Mouse (Mus musculus): ENCODE measurements at regions not wholly inside any gene's neighbourhood (a gene's known extent, or its start where the extent isn't known, plus 50 kb on each side); places are given as distances from the start of the nearest gene placed in this dataset.
"Not testable (repeated sequence)": the region's sequence is repeated elsewhere in the genome, so short reads cannot be mapped to it uniquely, and the experiment has no call there.

DNA sequence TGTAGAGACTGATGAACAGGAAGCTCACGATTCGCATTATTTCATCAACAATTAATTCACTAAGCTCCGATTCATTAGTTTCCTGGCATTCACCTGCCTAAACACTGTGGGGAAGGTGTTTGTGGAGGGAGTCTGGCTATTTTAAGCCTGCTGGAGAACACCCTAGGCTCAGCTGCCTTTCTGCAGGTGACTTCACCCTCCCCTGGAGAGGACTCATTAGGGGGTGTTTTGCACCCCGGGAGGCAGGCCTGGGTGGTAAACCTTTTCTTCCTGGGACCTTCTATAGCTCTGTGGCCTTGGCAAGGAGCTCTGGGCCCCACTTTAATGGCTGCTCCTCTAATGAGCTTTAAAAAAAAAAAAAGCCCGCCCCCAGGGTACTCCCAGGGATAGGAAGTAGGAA is 55.4 kb upstream of the Bnc1 start:
- no peak for DNase-seq (ENCODE audit: low spot score in 2 of 2)

DNA sequence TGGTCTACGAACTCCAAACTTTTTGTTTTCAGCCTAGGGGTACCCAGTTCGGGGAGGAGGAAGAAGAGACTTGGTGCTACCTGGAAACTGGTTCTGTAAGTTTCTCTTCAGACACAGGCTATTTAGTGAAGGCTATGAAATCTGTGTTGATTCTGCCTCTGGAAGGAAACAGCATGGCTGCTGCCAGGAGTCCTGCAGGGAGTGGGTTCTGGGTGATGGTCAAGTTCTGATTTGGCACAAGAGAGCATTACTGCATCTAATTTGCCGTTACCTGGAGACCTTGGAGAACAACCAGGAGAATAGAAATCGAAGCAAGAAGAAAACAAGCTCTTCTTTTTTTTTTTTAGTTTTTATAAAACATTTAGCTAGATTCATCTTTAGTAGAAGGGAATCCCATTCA is 61.3 kb upstream of the Bnc1 start:
- no peak for DNase-seq (ENCODE audit: low spot score in 2 of 2)

DNA sequence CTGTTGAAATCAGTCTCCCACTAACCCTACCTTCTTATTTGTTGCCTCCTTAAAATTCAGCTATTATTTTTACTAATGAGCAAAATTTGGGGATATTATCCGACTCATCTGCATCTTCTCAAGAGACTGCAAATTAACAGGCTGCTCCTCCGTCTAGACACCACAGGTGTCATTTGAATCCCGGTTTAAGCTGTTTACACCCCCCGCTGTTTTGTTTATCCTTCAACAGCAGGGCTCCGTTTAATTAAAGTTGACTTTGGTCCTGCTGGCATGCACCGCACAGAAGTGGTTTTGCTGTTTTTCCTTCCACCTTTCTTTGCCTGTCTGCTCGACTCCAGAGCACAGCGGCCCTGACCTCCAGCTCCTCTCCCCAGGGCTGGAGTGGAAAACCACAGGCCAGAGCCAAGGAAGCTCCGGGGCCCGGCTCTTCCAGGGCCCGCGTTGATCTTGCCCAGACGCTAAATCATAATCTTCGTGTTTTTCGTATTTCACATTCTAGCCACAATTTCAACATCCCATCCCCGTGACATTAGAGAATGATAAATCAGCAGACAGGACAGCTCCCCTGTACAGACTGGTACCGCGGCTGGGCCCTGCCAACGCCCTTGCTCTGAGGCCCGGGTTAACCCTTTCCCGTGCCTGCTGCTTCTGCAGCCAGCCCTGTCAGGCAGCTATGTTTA is 64.6 kb upstream of the Bnc1 start:
- no peak for DNase-seq (ENCODE audit: low spot score in 2 of 2)

DNA sequence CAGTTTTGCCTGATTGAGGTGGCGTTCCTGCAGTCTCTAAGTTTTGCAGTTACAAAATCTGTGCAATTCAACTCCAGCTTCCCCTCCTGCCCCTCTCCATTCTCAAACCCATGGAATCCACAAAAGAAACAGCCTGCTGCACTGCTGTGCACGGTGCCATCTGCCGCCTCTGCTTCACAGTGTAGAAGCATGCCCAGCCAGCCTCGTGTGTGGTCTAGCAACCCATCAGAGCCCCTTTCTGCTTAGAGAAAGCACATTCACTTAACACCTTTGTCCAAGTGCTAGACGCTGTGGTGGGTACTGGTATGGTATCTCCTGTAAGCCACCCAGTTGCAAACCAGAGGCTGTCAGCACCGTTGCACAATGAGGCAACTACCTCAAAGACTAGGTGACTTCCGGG is 71.3 kb upstream of the Bnc1 start:
- DNase-seq (ENCODE audit: low spot score in 2 of 2) = peak in 1 of 2 experiments; percentile 13

DNA sequence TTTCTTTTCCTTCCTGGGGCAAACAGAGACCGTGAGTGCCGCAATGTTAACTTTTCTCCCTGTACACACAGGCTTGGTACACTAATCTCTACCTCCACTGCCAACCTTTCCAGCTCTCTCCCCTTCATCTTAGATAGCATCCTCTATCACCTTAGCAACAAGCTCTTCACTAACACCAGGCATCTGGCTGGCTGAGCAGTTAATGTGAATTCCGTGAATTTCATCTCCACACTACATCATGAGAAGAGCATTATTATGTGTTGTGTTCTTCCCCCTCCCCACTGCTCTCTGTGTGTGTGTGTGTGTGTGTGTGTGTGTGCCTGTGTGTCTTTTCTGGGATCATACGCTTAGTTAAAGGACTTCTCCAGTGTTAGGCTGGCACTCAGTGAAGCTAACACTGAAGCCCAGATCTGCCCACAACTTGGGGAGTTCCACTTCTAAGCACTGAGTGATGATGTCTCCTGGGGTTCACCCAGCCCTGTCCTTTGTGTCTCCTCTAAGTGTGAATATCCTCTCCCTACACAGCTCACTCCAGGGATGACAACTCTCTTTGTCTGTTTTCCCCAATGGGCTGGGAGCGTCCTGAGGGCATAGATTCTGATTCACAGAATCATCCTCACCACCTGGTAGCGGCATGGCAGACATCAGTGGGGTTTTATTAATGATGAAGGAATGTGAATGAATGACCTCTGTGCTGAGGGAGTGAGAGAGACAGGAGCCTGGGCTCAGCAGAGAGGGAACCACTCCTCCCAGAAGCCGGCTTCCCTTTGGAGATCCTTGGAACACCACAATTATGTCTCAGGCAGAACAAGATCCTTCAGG is 77.7 kb upstream of the Bnc1 start:
- DNase-seq (ENCODE audit: low spot score in 2 of 2) = no peak

DNA sequence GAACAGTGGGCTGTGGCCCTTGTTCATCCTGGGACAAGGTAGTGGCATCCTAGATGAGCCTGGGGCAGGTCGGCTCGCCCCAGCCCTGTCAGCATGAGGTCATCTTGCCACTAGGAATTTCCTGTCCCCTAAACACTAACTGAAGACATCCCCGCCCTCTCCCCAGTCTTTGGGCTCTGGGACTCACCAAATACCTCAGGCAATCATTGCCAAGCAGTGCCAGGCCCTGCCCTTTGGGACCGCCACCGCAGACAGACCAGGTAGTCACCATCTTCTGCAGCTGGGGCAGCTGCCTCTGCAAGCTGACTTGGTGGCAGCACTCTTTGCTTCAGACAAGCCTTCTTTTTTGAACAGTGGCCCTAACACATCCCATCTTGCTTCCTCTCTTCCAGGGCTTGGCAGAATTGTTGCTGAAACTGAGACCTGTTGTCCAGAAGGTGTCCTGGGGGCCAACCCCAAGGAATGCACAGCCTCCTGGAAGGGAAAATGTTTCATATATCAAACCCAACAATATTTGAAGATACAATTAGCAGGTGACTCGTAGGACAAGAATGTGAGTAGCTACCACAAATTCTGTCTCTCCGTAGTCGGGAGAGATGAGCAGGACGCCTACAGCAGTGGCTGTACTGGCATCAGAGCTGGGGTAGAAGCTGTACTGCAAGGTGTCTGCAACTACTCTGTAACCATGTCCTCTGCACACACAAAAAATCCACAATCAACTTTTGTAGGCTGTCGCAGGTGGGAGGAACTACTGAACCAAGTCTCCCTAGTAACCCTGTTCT is 79.0 kb upstream of the Bnc1 start:
- no peak for DNase-seq (ENCODE audit: low spot score in 2 of 2)

DNA sequence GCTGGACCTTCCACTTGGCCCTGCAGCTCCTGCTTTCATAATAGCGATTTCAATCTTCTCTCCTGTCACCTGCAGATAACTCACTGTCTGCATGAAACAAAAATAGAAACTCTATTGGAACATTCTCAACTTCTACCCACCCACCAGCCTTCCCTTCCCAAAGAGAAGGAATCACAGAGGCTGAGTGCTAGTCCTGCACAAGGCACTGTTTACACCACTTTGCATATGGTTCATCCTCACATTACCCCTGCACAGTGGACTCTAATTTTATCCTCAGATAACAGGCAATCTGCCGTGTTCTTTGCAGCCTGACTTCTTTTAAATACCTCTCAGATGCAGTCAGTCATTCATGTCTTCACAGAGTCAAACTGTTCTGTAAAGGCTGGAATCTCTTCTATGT is 83.3 kb upstream of the Bnc1 start:
- peak in 1 of 2 experiments; percentile 17 for DNase-seq (ENCODE audit: low spot score in 2 of 2)

DNA sequence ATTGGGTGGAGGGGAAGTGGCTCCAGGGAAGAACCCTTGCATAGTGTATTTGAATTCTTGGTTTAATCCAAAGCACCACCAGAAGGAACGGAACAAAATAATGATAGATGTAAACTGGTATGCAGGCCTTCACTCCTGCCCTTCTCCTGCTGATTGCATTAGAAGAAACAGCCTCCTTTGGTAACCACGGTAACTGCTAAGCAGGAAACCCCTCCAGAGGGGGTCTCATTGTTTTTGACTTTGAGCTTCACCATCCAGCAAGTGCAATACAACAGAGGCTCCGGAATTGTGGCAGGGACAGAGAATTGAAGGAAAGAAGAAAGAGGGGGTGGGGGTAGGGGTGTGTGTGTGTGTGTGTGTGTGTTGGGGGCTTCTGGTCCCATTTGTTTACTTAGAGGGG is 89.8 kb upstream of the Bnc1 start:
- DNase-seq (ENCODE audit: low spot score in 2 of 2) = no peak

DNA sequence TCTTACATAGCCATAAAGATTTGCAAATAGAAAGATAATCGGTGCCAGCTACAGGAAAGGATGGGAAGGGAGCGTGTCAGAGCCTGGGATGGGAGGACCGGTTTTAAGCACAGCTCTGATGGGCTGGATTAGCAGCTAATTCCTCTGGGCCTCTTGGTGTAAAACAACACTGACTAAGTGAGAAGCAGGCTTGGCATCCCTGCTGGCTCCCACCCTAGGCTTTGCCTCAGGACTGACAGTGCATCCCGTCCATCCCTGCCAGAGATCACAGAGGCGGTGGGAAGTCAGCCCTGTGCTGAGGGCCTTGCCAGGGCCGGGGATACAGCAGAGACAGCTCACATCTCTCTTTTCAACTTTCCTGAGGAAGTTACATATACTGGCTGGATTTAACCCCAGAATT is 90.8 kb upstream of the Sh3gl3 start:
- no peak for DNase-seq (ENCODE audit: low spot score in 2 of 2)

DNA sequence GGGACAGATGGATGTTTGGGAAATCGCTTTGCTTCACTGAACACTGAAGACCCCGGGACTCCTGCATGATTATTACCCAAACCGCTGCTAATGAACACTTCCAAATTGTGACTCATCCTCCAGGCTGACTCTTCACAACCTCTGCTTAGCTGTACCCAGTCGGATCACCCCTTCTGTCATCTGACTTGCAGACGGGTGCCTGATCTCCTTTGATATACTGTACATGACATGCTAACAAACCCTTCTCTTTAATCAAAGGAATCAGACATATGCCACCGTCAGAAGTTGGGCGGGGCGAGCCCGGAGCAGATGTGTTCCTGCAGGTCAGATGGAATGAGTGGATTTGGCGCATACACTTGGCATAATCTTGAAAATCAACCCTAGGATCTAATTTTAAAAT is 89.2 kb upstream of the Sh3gl3 start:
- DNase-seq (ENCODE audit: low spot score in 2 of 2) = no peak

DNA sequence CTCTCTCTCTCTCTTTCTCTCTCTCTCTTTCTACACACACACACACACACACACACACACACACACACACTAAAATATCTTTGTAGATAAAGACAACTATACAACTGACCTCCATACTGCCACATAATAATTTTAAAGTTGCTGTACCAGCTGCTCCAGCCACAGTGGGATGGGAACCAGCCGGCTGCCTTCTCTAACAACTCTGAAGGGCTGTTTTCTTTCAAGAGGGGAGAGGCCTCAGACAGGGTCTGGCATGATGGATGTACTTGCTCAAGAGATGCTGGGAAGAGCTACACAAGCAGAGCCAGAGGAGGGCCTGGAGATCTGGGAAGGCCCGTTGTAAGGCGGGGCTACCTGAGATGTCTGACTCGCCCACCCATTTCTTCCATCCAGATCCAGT is 88.4 kb upstream of the Sh3gl3 start:
- no peak for DNase-seq (ENCODE audit: low spot score in 2 of 2)

DNA sequence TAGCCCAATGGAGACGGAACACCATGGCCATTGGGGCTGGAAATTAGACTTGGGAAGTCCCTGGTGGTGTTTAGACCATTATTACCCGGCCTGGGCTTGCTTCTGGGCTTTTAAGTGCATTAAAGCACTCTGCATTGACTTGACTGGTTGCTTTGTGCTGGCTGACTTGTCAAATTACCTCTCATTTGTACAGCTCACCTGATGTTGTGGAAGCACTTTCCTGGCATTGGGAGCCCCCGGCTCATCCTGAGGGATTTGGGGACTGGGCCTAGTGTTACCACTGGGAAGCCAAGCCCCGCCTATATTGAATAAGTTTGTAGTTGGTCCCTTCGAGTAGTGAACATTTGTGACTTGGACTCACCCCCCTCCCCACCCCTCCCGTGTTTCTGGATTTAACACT is 75.5 kb upstream of the Sh3gl3 start:
- DNase-seq (ENCODE audit: low spot score in 2 of 2) = no peak

DNA sequence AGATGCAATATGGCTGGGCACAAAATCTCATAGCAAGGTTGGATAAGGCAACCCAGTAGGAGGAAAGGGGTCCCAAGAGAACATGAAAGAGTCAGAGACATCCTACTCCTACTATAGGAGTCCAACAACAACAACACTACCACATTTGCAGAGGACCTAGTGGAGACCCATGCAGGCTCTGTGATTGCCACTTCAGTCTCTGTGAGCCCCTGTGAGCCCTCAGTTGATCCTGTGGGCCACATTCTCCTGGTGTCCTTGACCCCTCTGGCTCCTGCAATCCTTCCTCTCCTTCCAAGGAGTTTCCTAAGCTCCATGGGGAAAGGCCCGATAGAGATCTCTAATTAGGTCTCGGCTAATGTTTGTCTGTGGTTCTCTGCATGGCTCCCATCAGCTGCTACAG is 72.3 kb upstream of the Sh3gl3 start:
- DNase-seq (ENCODE audit: low spot score in 2 of 2) = no peak

DNA sequence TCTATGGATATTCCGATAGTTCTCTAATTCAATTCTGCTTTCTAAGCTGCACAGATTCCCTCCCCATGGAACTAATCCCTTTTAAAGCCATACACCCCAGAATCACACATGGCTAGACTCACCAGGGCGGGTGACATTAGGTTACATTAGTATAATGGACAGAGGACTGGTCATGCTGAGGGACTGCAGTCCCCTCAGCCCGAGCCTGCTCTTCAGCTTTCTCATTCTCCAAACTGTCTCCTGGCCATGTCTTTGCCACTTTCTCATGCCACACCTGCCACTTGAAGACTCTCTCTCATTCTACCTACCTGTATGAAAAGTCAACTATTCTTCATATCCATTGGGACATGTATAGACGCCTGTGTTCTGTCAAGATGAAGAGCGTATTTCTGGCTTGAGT is 68.0 kb upstream of the Sh3gl3 start:
- no peak for DNase-seq (ENCODE audit: low spot score in 2 of 2)

DNA sequence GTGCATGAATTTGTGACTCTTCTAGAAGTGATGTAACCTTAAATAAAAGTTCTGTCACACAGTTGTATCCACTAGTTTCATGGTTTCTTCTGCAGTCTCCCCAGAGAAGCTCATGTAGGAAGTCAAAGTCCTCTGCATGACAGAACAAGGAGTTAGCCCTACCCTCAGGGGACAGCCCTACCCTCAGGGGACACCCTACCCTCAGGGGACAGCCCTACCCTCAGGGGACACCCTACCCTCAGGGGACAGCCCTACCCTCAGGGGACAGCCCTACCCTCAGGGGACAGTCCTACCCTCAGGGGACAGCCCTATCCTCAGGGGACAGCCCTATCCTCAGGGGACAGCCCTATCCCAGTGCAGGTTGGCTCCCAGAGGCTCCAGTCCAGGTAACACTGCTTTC is 64.5 kb upstream of the Sh3gl3 start:
- DNase-seq (ENCODE audit: low spot score in 2 of 2) = not testable (repeated sequence)

DNA sequence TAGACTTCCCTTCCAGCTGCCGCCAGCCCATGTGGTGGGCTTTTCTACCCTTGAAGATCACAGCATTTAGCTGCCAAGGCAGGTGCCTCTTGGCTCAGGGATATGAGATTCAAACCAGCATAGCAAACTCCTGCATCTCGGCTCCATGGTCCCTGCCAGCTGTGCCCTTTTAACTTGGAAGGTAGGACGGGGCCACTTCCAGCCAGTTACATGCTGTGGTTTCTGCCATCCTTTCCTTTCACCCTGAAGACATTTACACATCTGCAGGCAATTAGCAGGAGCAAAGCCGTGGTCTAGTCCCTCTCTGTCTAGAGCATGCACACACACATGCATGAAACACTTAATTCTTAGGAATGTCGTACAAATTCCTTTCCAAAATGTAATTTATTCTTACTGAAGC is 64.1 kb upstream of the Sh3gl3 start:
- DNase-seq (ENCODE audit: low spot score in 2 of 2) = no peak

DNA sequence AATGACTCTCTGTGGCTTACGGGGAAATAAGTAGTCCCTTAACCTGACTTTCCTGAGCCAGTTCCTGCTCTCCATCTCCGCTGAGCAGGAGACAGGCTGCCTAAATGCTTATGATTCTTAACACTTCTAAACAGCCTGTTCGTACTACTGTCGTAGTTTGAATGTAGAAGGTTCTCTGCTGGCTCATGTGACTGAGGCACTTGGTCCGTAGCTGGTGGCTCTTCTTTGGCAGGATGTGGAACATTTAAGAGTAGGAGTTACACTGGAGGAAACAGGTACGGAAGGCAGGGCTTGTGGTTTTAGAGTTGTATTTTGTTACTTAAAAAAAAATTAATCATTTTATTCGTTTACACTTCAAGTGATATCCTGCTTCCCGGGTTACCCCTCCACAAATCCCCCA is 63.7 kb upstream of the Sh3gl3 start:
- DNase-seq (ENCODE audit: low spot score in 2 of 2) = no peak

DNA sequence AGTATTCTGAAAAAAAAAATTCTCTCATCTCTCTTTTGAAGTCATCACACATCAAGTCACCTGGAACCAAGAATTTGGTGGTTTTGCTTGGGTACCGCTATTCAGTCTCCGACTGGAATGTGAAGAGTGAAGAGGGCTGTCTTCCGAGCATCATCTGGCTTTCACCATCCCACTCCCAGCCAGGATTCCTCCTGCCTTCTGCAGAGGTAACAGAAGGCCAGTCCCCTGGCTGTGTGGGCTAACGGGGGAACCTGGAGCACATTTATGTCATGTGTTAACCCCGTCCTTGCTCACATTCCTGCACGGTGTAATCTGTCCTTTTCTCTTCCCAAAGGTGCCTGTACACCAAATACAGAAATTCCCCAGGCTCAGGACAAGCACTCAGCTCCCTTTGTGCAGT is 61.6 kb upstream of the Sh3gl3 start:
- no peak for DNase-seq (ENCODE audit: low spot score in 2 of 2)

DNA sequence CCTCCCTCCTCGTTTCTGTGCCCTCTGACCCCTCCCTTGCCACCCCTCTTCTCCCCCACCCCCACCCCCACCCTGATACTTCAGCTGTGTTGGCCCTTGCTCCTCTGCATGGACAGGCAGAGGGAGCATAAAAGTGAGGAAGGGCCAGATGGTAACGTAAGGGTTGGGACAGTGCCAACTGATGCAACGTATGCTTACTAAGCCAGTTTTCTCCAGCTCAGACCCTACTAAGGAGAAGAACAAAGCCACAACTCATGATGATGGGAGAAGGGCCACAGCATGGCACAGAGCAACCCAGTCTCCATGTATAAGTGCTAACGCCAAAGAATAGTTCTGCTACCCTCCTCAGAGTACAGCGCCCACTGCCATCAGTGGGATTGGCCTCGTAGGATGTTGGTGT is 58.0 kb upstream of the Sh3gl3 start:
- DNase-seq (ENCODE audit: low spot score in 2 of 2) = no peak

DNA sequence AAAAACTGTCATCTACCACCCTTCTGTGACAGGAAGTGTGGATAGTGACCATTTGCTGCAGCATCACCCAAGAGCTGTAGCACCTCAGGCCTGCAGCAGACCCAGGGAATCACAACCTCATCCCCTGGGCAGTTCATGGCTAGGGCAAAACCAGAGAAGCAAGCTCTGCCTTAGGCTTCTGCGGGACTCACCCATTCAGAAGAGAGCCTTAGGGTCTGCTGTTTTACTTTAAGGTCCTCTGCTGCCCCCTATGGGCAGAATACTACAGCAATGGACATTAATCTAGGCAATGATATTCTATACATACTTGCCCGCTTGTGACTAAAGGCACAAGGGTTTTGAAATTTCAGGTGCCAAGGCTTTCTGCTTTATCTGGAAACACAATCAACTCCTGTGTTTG is 54.4 kb upstream of the Sh3gl3 start:
- peak; percentile 18 to 68 for DNase-seq (ENCODE audit: low spot score in 2 of 2)

DNA sequence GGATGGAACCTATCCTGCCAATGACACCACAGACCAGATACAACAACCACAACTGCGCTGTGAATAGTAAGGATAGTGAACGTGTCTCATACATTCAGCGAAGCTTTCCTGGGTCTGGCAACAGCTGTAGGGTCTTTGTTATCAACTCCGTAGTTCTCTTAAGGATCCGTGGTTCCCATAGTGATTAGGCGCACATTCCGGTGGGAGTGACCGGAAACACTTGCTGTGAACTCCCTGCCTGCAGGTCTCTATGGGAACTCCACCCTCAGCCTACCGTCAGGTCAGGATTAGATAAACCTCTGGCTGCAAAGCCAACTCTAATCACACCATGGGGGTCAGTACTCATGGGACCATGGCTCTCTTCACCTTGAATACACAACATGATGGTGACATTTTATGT is 53.8 kb upstream of the Sh3gl3 start:
- no peak for DNase-seq (ENCODE audit: low spot score in 2 of 2)

DNA sequence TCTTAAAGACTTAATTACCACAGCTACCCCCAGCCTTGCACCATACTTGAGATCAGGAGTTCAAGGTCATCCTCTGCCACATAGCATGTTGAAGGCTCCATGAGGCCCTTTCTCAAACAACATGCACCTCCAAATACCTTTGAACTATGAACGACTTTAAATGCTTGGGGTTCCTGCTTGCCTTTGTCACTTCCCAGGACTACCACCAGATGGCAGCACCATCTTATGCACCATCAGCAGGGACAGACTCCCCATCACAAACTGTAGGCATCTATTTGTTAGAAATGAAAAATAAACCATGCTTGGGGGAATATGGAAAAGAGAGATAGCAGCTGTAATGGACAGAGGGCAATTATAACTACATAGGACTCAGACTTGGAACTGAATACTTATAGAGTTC is 51.9 kb upstream of the Sh3gl3 start:
- peak; percentile 8 to 57 for DNase-seq (ENCODE audit: low spot score in 2 of 2)

Measured in left cerebral cortex, adult 8-10 months (tissue).